8 mouse cellular contexts compared by ENCODE assay signal in the genomic region with DNA sequence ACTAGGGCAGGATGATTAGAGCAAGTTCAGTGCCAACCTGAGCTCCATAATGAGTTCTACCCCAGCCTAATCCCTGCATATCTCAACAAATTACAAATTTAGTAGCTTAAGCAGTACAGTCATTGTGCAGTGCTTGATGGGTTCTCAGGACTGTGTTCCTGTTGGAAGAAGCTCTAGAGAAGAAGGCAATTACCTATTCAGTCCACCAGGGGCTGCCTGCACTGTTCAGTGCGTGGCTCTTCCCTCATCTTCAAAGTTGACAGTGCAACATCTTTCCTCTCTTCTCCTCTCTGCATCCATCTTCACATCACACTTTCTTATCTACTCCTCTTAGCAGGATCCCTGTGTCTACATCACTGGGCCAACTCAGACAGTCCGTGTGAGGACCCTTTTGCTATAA.
DNase-seq lines count a peak whose midpoint lies in the region; ATAC-seq lines count a peak whose summit lies in the region.

No protein-coding gene starts in this region.

- no peaks in the 10 kb centered on the region for H3K9me3 ChIP-seq in neural tube, embryonic 14.5 days (ENCODE audit: control insufficient read depth, low read length)

- no peak overlapping the region for H3K9ac ChIP-seq in neural tube, embryonic 14.5 days (replicated peaks; ENCODE audit: low read depth, low read length)

- H3K36me3 ChIP-seq in neural tube, embryonic 14.5 days (ENCODE audit: control insufficient read depth, insufficient read depth, low read length): no peaks in the 10 kb centered on the region

- ATAC-seq in neural tube, embryonic 14.5 days (ENCODE audit: low read depth): peak; percentile 69; the same call in 1 of the 2 replicates

- H3K4me1 ChIP-seq in neural tube, embryonic 14.5 days (ENCODE audit: control insufficient read depth, insufficient read depth, low read length): no peaks in the 10 kb centered on the region

- 33% methylated on average over 2 of the region's 2 CpGs for WGBS in neural tube, embryonic 14.5 days

- H3K27ac ChIP-seq in neural tube, embryonic 14.5 days (ENCODE audit: low read depth, low read length): no peak overlapping the region

- no peak overlapping the region for H3K4me2 ChIP-seq in neural tube, embryonic 14.5 days (ENCODE audit: low read depth, low read length)

- H3K27me3 ChIP-seq in neural tube, embryonic 14.5 days (ENCODE audit: control insufficient read depth, insufficient read depth, low read length): no peaks in the 10 kb centered on the region

- H3K4me3 ChIP-seq in neural tube, embryonic 14.5 days (ENCODE audit: low read depth, low read length): no peak overlapping the region

- DNase-seq in cerebellum, adult 18-20 months: peak; percentile 7 to 14
- no peak for DNase-seq in cerebellum, postnatal 36 days
- DNase-seq in left cerebral cortex, adult 11 months (ENCODE audit: low spot score): peak; percentile 9
- DNase-seq in left cerebral cortex, postnatal 36 days (ENCODE audit: low spot score in 2 of 2): no peak
- DNase-seq in NIH3T3 (ENCODE audit: low read depth): peak; percentile 22
- DNase-seq in kidney, postnatal 4 days: peak; percentile 26 to 39
- no peak for DNase-seq in urinary bladder, postnatal 25 days (ENCODE audit: low spot score)

- intact Hi-C loops in left cerebral cortex, postnatal 36 days (cut with DNase I): no loop called here

Comparison
In these comparisons a context has a peak if more than half of its experiments do, and no peak if none do; other contexts are left out.
1. DNase-seq: peak in cerebellum, adult 18-20 months (2 of 2), left cerebral cortex, adult 11 months (single experiment), NIH3T3 (single experiment) and kidney, postnatal 4 days (2 of 2); none in cerebellum, postnatal 36 days (0 of 2), left cerebral cortex, postnatal 36 days (0 of 2) and urinary bladder, postnatal 25 days (single experiment).